Mouse (Mus musculus): Measurements from ENCODE around the gene Dapk2.

GRCm38 (mm10) chr9:66212802-66213201 is 54.8 kb downstream of the Dapk2 start:
- no peak for TF ChIP-seq CTCF (IDR thresholded peaks at IDR 0.05; ENCODE audit: low read depth)
- TF ChIP-seq EP300 (IDR thresholded peaks at IDR 0.05; ENCODE audit: low read depth), result no peak
